Mouse (Mus musculus) erythroblast, embryonic 14.5 days (primary cell): ENCODE results near the gene Arhgef25.

ENCODE experiments used
- GATA1 ChIP-seq: IDR thresholded peaks from 2 replicates; pipeline ENCODE4 v1.6.1; 2012; ENCODE audit warnings: low read length, inconsistent platforms, mixed read lengths
- TAL1 ChIP-seq: IDR thresholded peaks from 3 replicates; pipeline ENCODE4 v1.6.1; 2012; ENCODE audit warnings: low read length, inconsistent platforms, mixed read lengths

DNA sequence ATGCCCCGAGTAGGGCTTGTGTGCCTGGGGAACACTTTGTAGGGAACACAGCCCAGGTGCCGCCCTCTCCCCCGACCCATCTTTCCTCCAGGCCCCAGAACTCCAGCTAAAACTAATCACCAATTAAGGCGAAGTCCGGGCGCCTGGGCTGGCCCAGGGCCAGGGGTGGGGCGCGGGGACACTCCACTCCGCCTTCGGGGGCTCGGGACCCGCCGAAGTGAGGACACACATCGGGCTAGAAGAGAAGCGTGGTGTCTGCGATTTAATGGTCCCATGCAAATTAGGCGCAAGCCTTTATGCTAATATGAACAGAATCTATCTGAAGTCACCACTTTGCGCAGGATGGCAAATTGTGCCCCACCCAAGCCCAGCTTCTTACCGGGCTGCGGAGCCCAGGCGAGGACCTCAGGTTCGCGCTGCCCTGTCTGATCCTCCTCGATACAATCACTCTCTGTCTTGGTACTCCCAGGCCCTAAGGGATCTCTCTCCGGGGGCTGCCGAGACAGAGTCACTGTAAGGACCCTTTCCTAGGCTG, 700 bp downstream of the Arhgef25 start:
- TF ChIP-seq GATA1: no peak
- no peak for TF ChIP-seq TAL1
